Mouse (Mus musculus): ENCODE data around the gene Wipi1. TPM values are rescaled to one million over a fixed set of nuclear protein-coding genes. Genes with fewer than 3 reads are reported as not detected.

Gene Wipi1
- polyA plus RNA-seq, 1 experiment from 2014 or later, result 12.3 TPM

DNA sequence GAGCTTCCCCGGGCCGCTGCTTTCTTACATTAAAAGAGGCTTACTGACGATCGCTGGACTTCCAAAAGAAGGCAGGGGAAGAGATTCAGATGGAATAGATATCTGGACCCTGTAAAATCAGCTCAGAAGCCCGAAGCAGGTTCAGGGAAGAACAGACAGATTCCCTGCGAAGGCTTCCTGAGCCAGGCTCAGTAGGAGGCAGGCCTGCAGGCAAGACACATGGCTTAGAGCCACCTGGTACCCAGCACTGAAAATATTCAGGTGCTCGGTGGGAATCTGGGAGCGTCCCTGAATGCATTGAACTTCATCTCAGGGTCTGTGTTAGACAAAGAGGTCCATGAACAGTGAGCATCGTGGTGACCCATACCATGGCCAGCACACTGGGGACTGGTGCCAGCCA lies 31.8 kb downstream of the Wipi1 start:
- Histone ChIP-seq H3K9me3 (ENCODE audit: control insufficient read depth, low read length) (no peaks in the 10 kb centered on the region), H3K27ac (ENCODE audit: low read depth, low read length) (no peak overlapping the region), H3K27me3 (ENCODE audit: control insufficient read depth, insufficient read depth, low read length) (no peaks in the 10 kb centered on the region), H3K4me1 (replicated peaks; ENCODE audit: control insufficient read depth, insufficient read depth, low read length) (no peaks in the 10 kb centered on the region), H3K36me3 (ENCODE audit: control insufficient read depth, insufficient read depth, low read length) (no peaks in the 10 kb centered on the region), H3K9ac (ENCODE audit: low read depth, low read length) (no peak overlapping the region), H3K4me2 (replicated peaks; ENCODE audit: low read depth, low read length) (no peak overlapping the region), H3K4me3 (ENCODE audit: low read depth, low read length) (no peak overlapping the region)
- WGBS, result 91% methylated on average over 9 of the region's 9 CpGs
- DNase-seq (ENCODE audit: low spot score), result no peak
- no peak for ATAC-seq (ENCODE audit: low FRiP score)

DNA sequence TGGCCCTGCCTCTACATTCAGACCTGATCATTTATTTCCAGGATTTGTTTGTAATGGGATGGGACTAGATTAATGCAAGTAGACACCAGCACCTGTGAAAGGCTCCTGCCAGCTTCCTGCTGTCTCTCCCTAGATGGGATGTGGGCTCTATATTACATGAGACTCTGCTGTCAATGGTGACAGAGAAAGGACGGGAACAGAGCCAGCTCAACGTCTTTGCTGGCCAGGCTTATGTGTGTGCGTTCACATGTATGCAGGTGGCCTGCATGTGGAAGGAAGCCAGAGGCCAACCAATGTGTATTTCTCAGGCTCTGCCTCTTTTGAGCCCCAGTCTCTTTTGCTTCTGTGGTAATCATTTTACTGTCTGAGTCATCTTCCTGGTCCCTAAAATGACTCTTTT lies 33.2 kb downstream of the Wipi1 start:
- ATAC-seq (ENCODE audit: low FRiP score) (no peak), DNase-seq (ENCODE audit: low spot score) (no peak)
- 82% methylated on average over 3 of the region's 3 CpGs for WGBS
- H3K9ac ChIP-seq (ENCODE audit: low read depth, low read length), result no peak overlapping the region
- no peaks in the 10 kb centered on the region for H3K9me3 ChIP-seq (ENCODE audit: control insufficient read depth, low read length)
- H3K36me3 ChIP-seq (ENCODE audit: control insufficient read depth, insufficient read depth, low read length), result no peaks in the 10 kb centered on the region
- no peaks in the 10 kb centered on the region for H3K27me3 ChIP-seq (ENCODE audit: control insufficient read depth, insufficient read depth, low read length)
- no peak overlapping the region for H3K4me2 ChIP-seq (replicated peaks; ENCODE audit: low read depth, low read length)
- no peaks in the 10 kb centered on the region for H3K4me1 ChIP-seq (replicated peaks; ENCODE audit: control insufficient read depth, insufficient read depth, low read length)
- no peak overlapping the region for H3K27ac ChIP-seq (ENCODE audit: low read depth, low read length)
- no peak overlapping the region for H3K4me3 ChIP-seq (ENCODE audit: low read depth, low read length)

DNA sequence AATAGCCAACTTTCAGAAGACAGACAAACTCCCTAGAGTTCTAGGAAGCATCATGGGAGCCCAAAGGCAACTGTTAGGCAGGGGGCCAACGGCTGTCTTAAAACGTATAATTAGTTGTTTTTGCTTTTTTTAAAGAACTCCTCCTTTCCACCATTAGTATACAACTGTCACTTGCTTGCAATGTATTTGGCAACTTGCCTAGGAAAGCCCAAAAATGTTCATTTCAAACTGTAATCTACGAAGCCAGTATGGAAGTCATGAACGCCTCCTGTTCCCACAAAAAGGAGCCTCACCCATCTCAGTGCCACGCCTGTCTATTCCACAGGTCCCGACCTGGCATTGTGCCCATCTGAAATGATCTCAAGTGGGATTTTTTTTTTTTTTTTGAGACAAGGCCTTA lies 35.9 kb downstream of the Wipi1 start:
- Histone ChIP-seq H3K27ac (ENCODE audit: low read depth, low read length) (no peak overlapping the region), H3K4me1 (replicated peaks; ENCODE audit: control insufficient read depth, insufficient read depth, low read length) (no peaks in the 10 kb centered on the region), H3K27me3 (ENCODE audit: control insufficient read depth, insufficient read depth, low read length) (no peaks in the 10 kb centered on the region), H3K9ac (ENCODE audit: low read depth, low read length) (no peak overlapping the region), H3K4me3 (ENCODE audit: low read depth, low read length) (no peak overlapping the region), H3K36me3 (ENCODE audit: control insufficient read depth, insufficient read depth, low read length) (no peaks in the 10 kb centered on the region), H3K4me2 (replicated peaks; ENCODE audit: low read depth, low read length) (no peak overlapping the region), H3K9me3 (ENCODE audit: control insufficient read depth, low read length) (no peaks in the 10 kb centered on the region)
- ATAC-seq (ENCODE audit: low FRiP score) (no peak), DNase-seq (ENCODE audit: low spot score) (no peak)
- WGBS, result 91% methylated on average over 6 of the region's 6 CpGs

DNA sequence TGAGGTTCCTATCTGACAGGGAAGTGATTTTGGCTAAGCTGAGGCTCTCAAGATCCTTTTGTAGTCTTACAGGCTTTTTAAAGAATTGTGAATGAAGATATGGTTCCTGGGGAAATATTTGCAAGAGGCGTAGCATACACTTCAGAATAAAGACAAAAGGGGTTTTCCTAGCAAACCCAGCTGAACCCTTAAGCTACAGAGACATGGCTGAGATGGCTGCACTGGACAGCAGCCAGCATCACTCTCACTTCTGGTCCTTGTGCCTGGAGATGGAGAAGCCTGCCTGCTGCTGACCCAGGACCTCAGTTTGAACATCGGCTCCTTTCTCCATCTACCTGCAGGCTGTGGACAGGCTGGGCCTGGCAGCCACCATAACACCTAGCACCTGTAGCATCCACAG lies 37.2 kb downstream of the Wipi1 start:
- H3K9me3 ChIP-seq (ENCODE audit: control insufficient read depth, low read length), result no peaks in the 10 kb centered on the region
- H3K4me2 ChIP-seq (replicated peaks; ENCODE audit: low read depth, low read length), result no peak overlapping the region
- H3K4me1 ChIP-seq (replicated peaks; ENCODE audit: control insufficient read depth, insufficient read depth, low read length), result no peaks in the 10 kb centered on the region
- DNase-seq (ENCODE audit: low spot score) (no peak), ATAC-seq (ENCODE audit: low FRiP score) (no peak)
- H3K36me3 ChIP-seq (ENCODE audit: control insufficient read depth, insufficient read depth, low read length), result no peaks in the 10 kb centered on the region
- no peaks in the 10 kb centered on the region for H3K27me3 ChIP-seq (ENCODE audit: control insufficient read depth, insufficient read depth, low read length)
- no peak overlapping the region for H3K9ac ChIP-seq (ENCODE audit: low read depth, low read length)
- H3K27ac ChIP-seq (ENCODE audit: low read depth, low read length), result no peak overlapping the region
- no peak overlapping the region for H3K4me3 ChIP-seq (ENCODE audit: low read depth, low read length)
- WGBS, result 93% methylated on average over 2 of the region's 2 CpGs

DNA sequence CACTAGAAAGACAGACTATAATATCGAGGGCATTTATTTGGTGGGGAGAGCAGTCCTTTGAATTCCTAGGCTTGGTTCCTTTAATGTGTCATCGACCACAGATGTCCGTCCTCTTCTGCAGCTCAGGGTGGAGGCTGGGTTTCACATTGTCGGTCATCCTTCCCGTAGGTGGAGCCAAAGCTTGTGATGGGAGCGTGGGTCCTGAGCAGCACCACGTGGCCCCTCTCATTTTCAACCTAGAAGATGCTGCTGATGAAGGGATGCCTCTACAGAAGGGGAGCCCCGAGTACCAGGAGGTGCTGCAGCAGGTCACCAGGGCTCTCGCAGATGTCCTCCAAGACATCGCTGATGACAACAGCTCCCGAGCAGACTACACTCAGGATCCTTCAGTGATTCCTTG lies 39.7 kb downstream of the Wipi1 start:
- Histone ChIP-seq H3K36me3 (ENCODE audit: control insufficient read depth, insufficient read depth, low read length) (no peaks in the 10 kb centered on the region), H3K9ac (ENCODE audit: low read depth, low read length) (no peak overlapping the region), H3K4me1 (replicated peaks; ENCODE audit: control insufficient read depth, insufficient read depth, low read length) (no peaks in the 10 kb centered on the region), H3K4me3 (ENCODE audit: low read depth, low read length) (no peak overlapping the region), H3K27ac (ENCODE audit: low read depth, low read length) (no peak overlapping the region), H3K4me2 (replicated peaks; ENCODE audit: low read depth, low read length) (no peak overlapping the region), H3K9me3 (ENCODE audit: control insufficient read depth, low read length) (no peaks in the 10 kb centered on the region), H3K27me3 (ENCODE audit: control insufficient read depth, insufficient read depth, low read length) (no peaks in the 10 kb centered on the region)
- no peak for DNase-seq (ENCODE audit: low spot score)
- no peak for ATAC-seq (ENCODE audit: low FRiP score)
- 88% methylated on average over 11 of the region's 11 CpGs for WGBS

DNA sequence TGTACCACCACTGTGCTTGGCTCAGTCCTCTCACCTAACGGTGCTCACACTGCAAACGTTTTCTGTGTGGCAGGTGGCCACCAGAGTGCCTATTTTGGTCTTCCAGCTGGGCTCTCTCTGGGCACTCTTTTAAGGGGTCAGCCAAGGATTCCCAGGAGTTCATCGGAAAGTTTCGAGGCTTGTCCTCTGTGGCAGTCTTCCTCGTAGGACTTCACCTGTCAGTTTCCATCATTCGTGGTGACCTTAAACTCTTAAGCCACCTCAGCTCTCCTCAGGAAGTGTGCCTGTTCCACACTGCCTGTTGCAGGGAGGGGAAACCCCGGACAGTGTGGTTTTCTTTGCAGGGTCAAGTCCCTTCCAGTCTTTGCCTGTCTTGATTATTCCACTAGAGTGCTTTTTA lies 42.0 kb downstream of the Wipi1 start:
- ATAC-seq (ENCODE audit: low FRiP score) (no peak), DNase-seq (ENCODE audit: low spot score) (no peak)
- Histone ChIP-seq H3K27ac (ENCODE audit: low read depth, low read length) (no peak overlapping the region), H3K4me2 (replicated peaks; ENCODE audit: low read depth, low read length) (no peak overlapping the region), H3K27me3 (ENCODE audit: control insufficient read depth, insufficient read depth, low read length) (no peaks in the 10 kb centered on the region), H3K9ac (ENCODE audit: low read depth, low read length) (no peak overlapping the region), H3K4me3 (ENCODE audit: low read depth, low read length) (no peak overlapping the region), H3K36me3 (ENCODE audit: control insufficient read depth, insufficient read depth, low read length) (no peaks in the 10 kb centered on the region), H3K4me1 (replicated peaks; ENCODE audit: control insufficient read depth, insufficient read depth, low read length) (no peaks in the 10 kb centered on the region), H3K9me3 (ENCODE audit: control insufficient read depth, low read length) (no peaks in the 10 kb centered on the region)
- 77% methylated on average over 7 of the region's 7 CpGs for WGBS

DNA sequence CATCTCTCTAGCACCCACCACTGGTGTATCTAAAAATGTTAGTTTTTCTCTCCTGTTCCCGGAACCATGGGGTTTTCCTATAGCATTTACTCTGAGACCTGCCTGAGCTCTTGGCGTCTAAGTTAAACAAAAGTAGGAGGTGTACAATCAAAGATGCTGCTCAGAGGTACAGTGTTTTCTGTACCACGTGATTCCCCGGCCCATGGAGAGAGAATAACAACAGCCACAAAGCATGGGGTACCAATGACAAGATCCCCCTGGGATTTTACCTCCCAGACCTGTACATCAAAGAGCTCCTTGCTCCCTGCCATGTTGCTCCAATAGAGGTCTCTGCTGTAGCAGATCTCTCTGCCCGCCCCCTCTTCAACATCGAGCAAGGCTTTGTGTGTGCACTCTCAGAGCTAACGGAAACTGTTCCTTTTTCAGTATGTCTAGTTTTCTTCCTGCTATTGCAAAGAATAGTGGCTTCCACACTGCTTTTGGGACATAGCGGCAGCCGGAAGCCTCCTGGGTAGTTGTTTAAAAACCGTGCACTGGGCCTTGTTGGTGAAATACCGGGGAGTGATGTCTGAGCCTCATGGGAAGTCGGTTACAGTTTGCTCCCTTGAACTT lies 42.7 kb downstream of the Wipi1 start:
- no peak overlapping the region for H3K4me3 ChIP-seq (ENCODE audit: low read depth, low read length)
- H3K36me3 ChIP-seq (ENCODE audit: control insufficient read depth, insufficient read depth, low read length), result no peaks in the 10 kb centered on the region
- H3K4me2 ChIP-seq (replicated peaks; ENCODE audit: low read depth, low read length), result no peak overlapping the region
- no peaks in the 10 kb centered on the region for H3K4me1 ChIP-seq (replicated peaks; ENCODE audit: control insufficient read depth, insufficient read depth, low read length)
- WGBS, result 61% methylated on average over 12 of the region's 12 CpGs
- no peak for ATAC-seq (ENCODE audit: low FRiP score)
- no peaks in the 10 kb centered on the region for H3K27me3 ChIP-seq (ENCODE audit: control insufficient read depth, insufficient read depth, low read length)
- no peak for DNase-seq (ENCODE audit: low spot score)
- no peak overlapping the region for H3K9ac ChIP-seq (ENCODE audit: low read depth, low read length)
- H3K27ac ChIP-seq (ENCODE audit: low read depth, low read length), result no peak overlapping the region
- no peaks in the 10 kb centered on the region for H3K9me3 ChIP-seq (ENCODE audit: control insufficient read depth, low read length)

DNA sequence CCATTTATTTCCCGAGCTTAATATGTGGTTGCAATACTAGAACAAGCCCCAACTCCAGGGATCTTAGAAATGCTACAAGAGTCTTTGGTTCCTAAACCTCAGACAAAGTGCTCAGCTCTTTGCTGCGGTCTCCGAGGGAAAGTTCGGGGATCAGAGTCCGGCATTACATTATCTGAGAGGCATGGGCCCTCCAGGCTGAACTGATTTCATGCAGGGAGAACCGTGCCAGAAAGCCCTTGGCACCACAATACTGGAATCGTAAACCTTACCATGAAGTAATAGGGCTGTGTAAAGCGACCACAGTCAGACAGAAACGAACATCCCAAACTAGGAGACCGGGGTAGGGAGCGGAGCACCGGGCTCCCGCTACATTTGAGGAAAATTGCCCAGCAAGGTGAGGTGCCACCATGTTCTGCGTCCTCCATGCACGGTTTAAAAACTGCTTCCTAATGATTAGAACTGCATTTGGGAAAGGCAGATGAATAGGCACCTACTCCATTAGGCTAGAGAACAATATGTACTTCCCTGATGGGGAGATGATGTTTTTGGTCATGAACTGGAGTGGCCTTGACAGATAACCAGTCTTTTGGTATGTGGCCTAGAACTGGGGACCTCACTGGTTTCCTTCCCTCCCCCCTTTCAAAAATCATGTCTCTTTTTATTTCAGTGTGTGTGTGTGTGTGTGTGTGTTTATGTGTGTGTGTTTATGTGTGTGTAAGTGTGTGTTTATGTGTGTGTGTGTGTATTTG lies 47.1 kb downstream of the Wipi1 start:
- no peaks in the 10 kb centered on the region for H3K27me3 ChIP-seq (ENCODE audit: control insufficient read depth, insufficient read depth, low read length)
- no peak overlapping the region for H3K4me3 ChIP-seq (ENCODE audit: low read depth, low read length)
- no peak overlapping the region for H3K9ac ChIP-seq (ENCODE audit: low read depth, low read length)
- H3K4me1 ChIP-seq (replicated peaks; ENCODE audit: control insufficient read depth, insufficient read depth, low read length), result no peaks in the 10 kb centered on the region
- no peaks in the 10 kb centered on the region for H3K9me3 ChIP-seq (ENCODE audit: control insufficient read depth, low read length)
- no peaks in the 10 kb centered on the region for H3K36me3 ChIP-seq (ENCODE audit: control insufficient read depth, insufficient read depth, low read length)
- H3K27ac ChIP-seq (ENCODE audit: low read depth, low read length), result no peak overlapping the region
- no peak for ATAC-seq (ENCODE audit: low FRiP score)
- no peak for DNase-seq (ENCODE audit: low spot score)
- H3K4me2 ChIP-seq (replicated peaks; ENCODE audit: low read depth, low read length), result no peak overlapping the region
- 92% methylated on average over 15 of the region's 15 CpGs for WGBS

DNA sequence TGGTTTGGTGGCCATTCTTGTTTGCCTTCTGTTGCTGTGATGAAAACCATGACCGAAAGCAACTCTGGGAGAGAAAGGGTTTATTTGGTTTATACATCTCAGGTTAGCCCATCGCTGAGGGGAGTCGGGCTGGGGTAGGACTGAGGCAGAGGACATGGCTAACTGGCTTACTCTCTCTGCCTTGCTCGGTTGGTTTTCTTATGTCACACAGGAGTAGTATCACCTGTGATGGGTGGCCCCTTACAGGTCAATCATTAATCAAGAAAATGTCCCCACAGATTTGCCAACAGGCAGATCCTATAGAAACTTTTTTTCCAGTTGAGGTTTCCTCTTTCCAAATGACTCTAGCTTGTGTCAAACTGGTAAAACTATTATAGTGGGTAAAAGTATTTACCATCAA lies 48.1 kb downstream of the Wipi1 start:
- Histone ChIP-seq H3K4me2 (replicated peaks; ENCODE audit: low read depth, low read length) (no peak overlapping the region), H3K27ac (ENCODE audit: low read depth, low read length) (no peak overlapping the region), H3K4me3 (ENCODE audit: low read depth, low read length) (no peak overlapping the region), H3K27me3 (ENCODE audit: control insufficient read depth, insufficient read depth, low read length) (no peaks in the 10 kb centered on the region), H3K9ac (ENCODE audit: low read depth, low read length) (no peak overlapping the region), H3K4me1 (replicated peaks; ENCODE audit: control insufficient read depth, insufficient read depth, low read length) (no peaks in the 10 kb centered on the region), H3K9me3 (ENCODE audit: control insufficient read depth, low read length) (no peaks in the 10 kb centered on the region), H3K36me3 (ENCODE audit: control insufficient read depth, insufficient read depth, low read length) (no peaks in the 10 kb centered on the region)
- no peak for ATAC-seq (ENCODE audit: low FRiP score)
- no peak for DNase-seq (ENCODE audit: low spot score)
- WGBS, result 91% methylated on average over 4 of the region's 4 CpGs
